Mouse (Mus musculus): ENCODE measurements at regions not wholly inside any gene's neighbourhood (a gene's known extent, or its start where the extent isn't known, plus 50 kb on each side); places are given as distances from the start of the nearest gene placed in this dataset.

GRCm38 (mm10) chr5:102419089-102419488, 62.1 kb upstream of the Arhgap24 start:
- DNase-seq (ENCODE audit: low spot score in 2 of 2), result no peak
- intact Hi-C loops (cut with DNase I), result loop anchor here (5.0 kb wide), 2 partner anchors 212 to 273 kb away; no protein-coding TSS in a partner anchor

- intact Hi-C loops (cut with DNase I), result no loop called here
- no peak for DNase-seq (ENCODE audit: low spot score in 2 of 2)
These were observed 56.5 kb upstream of the Arhgap24 start for GRCm38 (mm10) chr5:102424636-102425242.

DNA sequence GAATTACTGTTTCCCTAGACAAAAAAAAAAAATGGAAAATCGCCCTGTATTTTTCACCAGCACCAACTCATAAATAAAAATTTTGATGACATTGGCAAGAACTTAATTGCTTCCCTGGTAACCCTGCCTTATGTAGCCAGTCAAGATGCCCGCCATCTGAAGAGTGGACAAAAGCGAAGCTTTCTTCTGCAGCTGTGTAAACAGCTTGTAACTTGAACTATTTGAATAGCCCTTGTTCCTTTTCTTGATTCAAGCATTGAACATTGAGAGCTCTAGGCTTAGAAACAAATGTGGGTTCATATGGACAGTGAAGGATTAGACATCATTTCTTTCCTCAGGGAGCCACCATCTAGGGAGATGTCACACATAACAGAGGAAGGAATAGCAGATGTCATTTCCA, 52.9 kb upstream of the Arhgap24 start:
- intact Hi-C loops (cut with DNase I), result no loop called here

More for the DNA sequence above, 52.9 kb upstream of the Arhgap24 start:
- DNase-seq (ENCODE audit: low spot score in 2 of 2), result no peak

Data from left cerebral cortex, postnatal 25 days (tissue).